Mouse (Mus musculus) spleen, adult 10 weeks (tissue): Measurements from ENCODE around the gene Tas2r109. TPM values are rescaled to one million over a fixed set of nuclear protein-coding genes. Genes with fewer than 3 reads are reported as not detected.

Source experiments
- polyA plus RNA-seq: library from polyadenylated mRNA; stranded (reverse); fragments of 350-450 nt; fragmentation: Illumina TruSeq; extraction: RNeasy Lipid Tissue Mini Kit (QIAGEN cat#74804); gene quantifications from one replicate; pipeline ENCODE4 v1.2.3, GENCODE M21; 2015; ENCODE audit warnings: low replicate concordance; ENCODE audit not compliant: insufficient read depth

Tas2r109 gene
- polyA plus RNA-seq, result not detected

GRCm38 (mm10) chr6:132980865-132981264, at the start of gene Tas2r109:
Gene Tas2r109, minus strand, starts transcription at chr6:132980965.

GRCm38 (mm10) chr6:132957819-132958218, 22.9 kb downstream of the Tas2r109 start, which contains the start of gene Tas2r131:
Gene Tas2r131, minus strand, starts transcription at chr6:132957919.

GRCm38 (mm10) chr6:132950802-132951201, 30.0 kb downstream of the Tas2r109 start, which contains the start of gene Tas2r129:
Gene Tas2r129, plus strand, starts transcription at chr6:132951102.

Other genes with a start within 250 kb of the Tas2r109 start
- not detected for gene Tas2r115, start 242.9 kb downstream of the Tas2r109 start, polyA plus RNA-seq
- not detected for gene Tas2r124, start 226.2 kb downstream of the Tas2r109 start, polyA plus RNA-seq
- gene Tas2r102, start 218.8 kb downstream of the Tas2r109 start, polyA plus RNA-seq, result not detected
- not detected for gene Tas2r136, start 202.8 kb downstream of the Tas2r109 start, polyA plus RNA-seq
- gene Tas2r117, start 178.1 kb downstream of the Tas2r109 start, polyA plus RNA-seq, result not detected
- gene Tas2r123, start 133.8 kb downstream of the Tas2r109 start, polyA plus RNA-seq, result not detected
- gene Tas2r116, start 125.5 kb downstream of the Tas2r109 start, polyA plus RNA-seq, result not detected
- not detected for gene Tas2r110, start 113.0 kb downstream of the Tas2r109 start, polyA plus RNA-seq
- gene Tas2r113, start 88.0 kb downstream of the Tas2r109 start, polyA plus RNA-seq, result not detected
- gene Tas2r125, start 71.3 kb downstream of the Tas2r109 start, polyA plus RNA-seq, result not detected
- gene Tas2r129, start 29.9 kb downstream of the Tas2r109 start, polyA plus RNA-seq, result not detected
- not detected for gene Tas2r131, start 23.0 kb downstream of the Tas2r109 start, polyA plus RNA-seq
- not detected for gene Tas2r103, start 56.1 kb upstream of the Tas2r109 start, polyA plus RNA-seq
- gene Tas2r140, start 74.9 kb upstream of the Tas2r109 start, polyA plus RNA-seq, result not detected
- 41.9 TPM for gene Smim10l1, start 123.9 kb upstream of the Tas2r109 start, polyA plus RNA-seq